Mouse (Mus musculus): ENCODE measurements at regions not wholly inside any gene's neighbourhood (a gene's known extent, or its start where the extent isn't known, plus 50 kb on each side); places are given as distances from the start of the nearest gene placed in this dataset.

DNA sequence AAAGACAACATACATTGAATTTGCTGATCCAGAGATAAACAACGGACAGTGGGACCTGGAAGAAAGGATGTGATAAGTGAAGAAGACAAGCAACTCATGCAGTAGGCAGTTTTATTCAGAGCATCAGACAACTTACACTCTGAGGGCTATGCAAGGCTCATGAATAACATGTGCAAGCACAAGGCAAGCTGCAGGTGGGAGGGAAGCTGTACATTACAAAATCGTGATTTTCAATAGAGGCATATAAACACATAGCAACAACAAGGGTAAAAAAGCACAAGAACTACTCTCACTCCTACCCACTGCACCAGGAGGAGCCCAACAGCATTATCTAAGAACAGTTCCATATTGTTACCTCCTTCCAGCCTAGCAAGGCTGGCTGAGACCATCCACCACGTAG, 390.5 kb downstream of the Tecrl start:
- Histone ChIP-seq H3K27me3 (ENCODE audit: insufficient read depth, low read length) (no peaks in the 10 kb centered on the region), H3K4me3 (replicated peaks; ENCODE audit: low read length) (no peak overlapping the region), H3K4me1 (replicated peaks; ENCODE audit: low read depth, low read length) (no peaks in the 10 kb centered on the region), H3K36me3 (ENCODE audit: insufficient read depth, low read length) (no peaks in the 10 kb centered on the region), H3K9me3 (ENCODE audit: low read length) (no peaks in the 10 kb centered on the region)
- TF ChIP-seq POU5F1 (IDR thresholded peaks at IDR 0.05; ENCODE audit: borderline replicate concordance, low read length) (no peak), NANOG (IDR thresholded peaks at IDR 0.05; ENCODE audit: borderline replicate concordance, low read length) (no peak), CTCF (conservative IDR thresholded peaks at IDR 0.05; ENCODE audit: low read length) (no peak)

- Histone ChIP-seq H3K27me3 (ENCODE audit: insufficient read depth, low read length) (no peaks in the 10 kb centered on the region), H3K36me3 (ENCODE audit: insufficient read depth, low read length) (no peaks in the 10 kb centered on the region), H3K4me3 (replicated peaks; ENCODE audit: low read length) (no peak overlapping the region), H3K4me1 (replicated peaks; ENCODE audit: low read depth, low read length) (no peaks in the 10 kb centered on the region), H3K9me3 (ENCODE audit: low read length) (no peaks in the 10 kb centered on the region)
- TF ChIP-seq CTCF (conservative IDR thresholded peaks at IDR 0.05; ENCODE audit: low read length) (no peak), POU5F1 (IDR thresholded peaks at IDR 0.05; ENCODE audit: borderline replicate concordance, low read length) (no peak), NANOG (IDR thresholded peaks at IDR 0.05; ENCODE audit: borderline replicate concordance, low read length) (no peak)
Measured at GRCm38 (mm10) chr5:82956012-82956411, 399.0 kb downstream of the Tecrl start.

DNA sequence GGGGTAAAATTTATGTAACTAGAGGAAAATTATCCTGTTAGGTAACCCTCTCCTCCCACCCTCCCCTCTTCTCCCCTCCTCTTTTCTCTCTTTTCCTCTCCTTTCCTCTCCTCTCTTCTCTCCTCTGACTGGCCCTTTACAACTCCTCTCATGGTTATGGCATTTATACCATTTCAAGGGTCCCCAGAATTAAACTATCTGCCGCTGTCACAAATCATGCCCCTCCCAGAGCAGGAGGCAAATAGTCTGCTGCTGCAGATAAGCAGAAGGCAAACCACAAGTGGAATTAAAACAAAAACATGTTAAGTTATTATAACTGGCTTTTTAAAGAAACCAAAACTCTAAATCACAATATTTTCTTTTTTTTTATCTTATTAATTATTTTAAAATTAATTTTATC, 407.9 kb downstream of the Tecrl start:
- Histone ChIP-seq H3K27me3 (ENCODE audit: insufficient read depth, low read length) (no peaks in the 10 kb centered on the region), H3K9me3 (ENCODE audit: low read length) (no peaks in the 10 kb centered on the region)

GRCm38 (mm10) chr5:82939786-82940185, 415.2 kb downstream of the Tecrl start:
- Histone ChIP-seq H3K4me1 (replicated peaks; ENCODE audit: low read depth, low read length) (no peaks in the 10 kb centered on the region), H3K4me3 (replicated peaks; ENCODE audit: low read length) (no peak overlapping the region), H3K9me3 (ENCODE audit: low read length) (no peaks in the 10 kb centered on the region), H3K27me3 (ENCODE audit: insufficient read depth, low read length) (no peaks in the 10 kb centered on the region), H3K36me3 (ENCODE audit: insufficient read depth, low read length) (no peaks in the 10 kb centered on the region)
- TF ChIP-seq POU5F1 (IDR thresholded peaks at IDR 0.05; ENCODE audit: borderline replicate concordance, low read length) (no peak), CTCF (conservative IDR thresholded peaks at IDR 0.05; ENCODE audit: low read length) (no peak), NANOG (IDR thresholded peaks at IDR 0.05; ENCODE audit: borderline replicate concordance, low read length) (no peak)

More for the DNA sequence above, 407.9 kb downstream of the Tecrl start:
- TF ChIP-seq CTCF (conservative IDR thresholded peaks at IDR 0.05; ENCODE audit: low read length) (no peak), NANOG (IDR thresholded peaks at IDR 0.05; ENCODE audit: borderline replicate concordance, low read length) (no peak), POU5F1 (IDR thresholded peaks at IDR 0.05; ENCODE audit: borderline replicate concordance, low read length) (no peak)
- Histone ChIP-seq H3K4me1 (replicated peaks; ENCODE audit: low read depth, low read length) (no peaks in the 10 kb centered on the region), H3K4me3 (replicated peaks; ENCODE audit: low read length) (no peak overlapping the region), H3K36me3 (ENCODE audit: insufficient read depth, low read length) (no peaks in the 10 kb centered on the region)

- H3K36me3 ChIP-seq (ENCODE audit: insufficient read depth, low read length), result no peaks in the 10 kb centered on the region
- no peaks in the 10 kb centered on the region for H3K4me1 ChIP-seq (replicated peaks; ENCODE audit: low read depth, low read length)
- H3K27me3 ChIP-seq (ENCODE audit: insufficient read depth, low read length), result no peaks in the 10 kb centered on the region
- TF ChIP-seq POU5F1 (IDR thresholded peaks at IDR 0.05; ENCODE audit: borderline replicate concordance, low read length), result no peak
- H3K4me3 ChIP-seq (replicated peaks; ENCODE audit: low read length), result no peak overlapping the region
- H3K9me3 ChIP-seq (ENCODE audit: low read length), result no peaks in the 10 kb centered on the region
Measured at GRCm38 (mm10) chr5:82899347-82899746, 455.6 kb downstream of the Tecrl start.

DNA sequence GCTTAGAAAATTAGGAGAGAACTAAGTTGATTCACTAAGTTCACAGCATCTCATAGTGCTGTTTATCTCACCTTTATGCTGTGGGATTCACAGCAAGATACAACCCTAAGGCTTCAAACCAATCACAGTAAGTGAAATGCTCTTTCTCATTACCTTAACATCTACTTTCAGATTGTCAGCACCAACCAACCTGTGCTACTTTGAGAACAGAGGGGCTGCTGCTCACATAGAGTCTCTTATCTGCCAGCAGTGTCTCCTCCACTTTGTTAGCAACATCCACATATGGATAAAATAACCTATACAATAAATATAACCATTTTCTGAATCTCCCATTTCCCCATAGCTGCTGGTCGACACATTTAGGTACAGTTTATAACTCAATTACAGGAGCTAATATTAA, 456.1 kb downstream of the Tecrl start:
- TF ChIP-seq CTCF (conservative IDR thresholded peaks at IDR 0.05; ENCODE audit: low read length), result no peak
- TF ChIP-seq POU5F1 (IDR thresholded peaks at IDR 0.05; ENCODE audit: borderline replicate concordance, low read length), result no peak
- TF ChIP-seq NANOG (IDR thresholded peaks at IDR 0.05; ENCODE audit: borderline replicate concordance, low read length), result no peak
- H3K4me1 ChIP-seq (replicated peaks; ENCODE audit: low read depth, low read length), result no peaks in the 10 kb centered on the region
- no peaks in the 10 kb centered on the region for H3K36me3 ChIP-seq (ENCODE audit: insufficient read depth, low read length)
- H3K9me3 ChIP-seq (ENCODE audit: low read length), result no peaks in the 10 kb centered on the region
- no peaks in the 10 kb centered on the region for H3K27me3 ChIP-seq (ENCODE audit: insufficient read depth, low read length)
- no peak overlapping the region for H3K4me3 ChIP-seq (replicated peaks; ENCODE audit: low read length)

DNA sequence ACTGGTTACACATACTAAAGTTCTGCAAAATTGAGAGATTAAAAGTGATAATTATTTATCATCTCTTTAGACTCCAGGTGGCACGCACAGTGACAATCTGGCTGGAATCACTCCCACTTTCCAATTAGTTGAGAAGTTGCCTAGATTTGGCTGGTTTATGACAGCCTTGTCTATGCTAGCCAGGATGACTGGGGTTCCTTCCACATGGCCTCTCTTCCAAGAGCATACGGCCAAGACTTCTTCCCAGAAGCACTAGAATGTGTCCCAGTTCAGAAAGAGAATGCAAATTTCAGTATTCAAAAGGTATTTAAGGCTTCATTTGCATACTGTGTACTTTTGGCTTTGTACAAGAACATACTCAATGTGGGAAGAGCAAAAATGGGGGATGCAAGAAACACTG, 456.6 kb downstream of the Tecrl start:
- Histone ChIP-seq H3K4me1 (replicated peaks; ENCODE audit: low read depth, low read length) (no peaks in the 10 kb centered on the region), H3K36me3 (ENCODE audit: insufficient read depth, low read length) (no peaks in the 10 kb centered on the region), H3K4me3 (replicated peaks; ENCODE audit: low read length) (no peak overlapping the region), H3K9me3 (ENCODE audit: low read length) (no peaks in the 10 kb centered on the region), H3K27me3 (ENCODE audit: insufficient read depth, low read length) (no peaks in the 10 kb centered on the region)
- TF ChIP-seq CTCF (conservative IDR thresholded peaks at IDR 0.05; ENCODE audit: low read length), result no peak
- TF ChIP-seq POU5F1 (IDR thresholded peaks at IDR 0.05; ENCODE audit: borderline replicate concordance, low read length), result no peak
- TF ChIP-seq NANOG (IDR thresholded peaks at IDR 0.05; ENCODE audit: borderline replicate concordance, low read length), result no peak

DNA sequence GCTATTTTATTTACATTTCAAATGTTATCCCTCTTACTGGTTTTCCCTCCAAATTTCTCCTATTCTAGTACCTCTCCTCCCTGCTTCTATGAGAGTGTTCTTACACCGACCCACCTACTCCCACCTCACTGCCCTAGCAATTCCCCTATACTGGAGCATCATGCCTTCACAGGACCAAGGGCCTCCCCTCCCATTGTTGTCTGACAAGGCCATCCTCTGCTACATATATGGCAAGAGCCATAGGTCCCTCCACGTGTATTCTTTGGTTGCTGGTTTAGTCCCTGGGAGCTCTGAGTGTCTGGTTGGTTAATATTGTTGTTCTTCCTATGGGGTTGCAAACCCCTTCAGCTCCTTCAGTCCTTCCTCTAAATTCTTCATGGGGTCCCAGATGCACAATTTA, 485.7 kb downstream of the Tecrl start:
- Histone ChIP-seq H3K4me1 (replicated peaks; ENCODE audit: low read depth, low read length) (no peaks in the 10 kb centered on the region), H3K27me3 (ENCODE audit: insufficient read depth, low read length) (no peaks in the 10 kb centered on the region), H3K36me3 (ENCODE audit: insufficient read depth, low read length) (no peaks in the 10 kb centered on the region), H3K9me3 (ENCODE audit: low read length) (peaks cover 24% of the 10 kb centered on the region), H3K4me3 (replicated peaks; ENCODE audit: low read length) (no peak overlapping the region)
- TF ChIP-seq NANOG (IDR thresholded peaks at IDR 0.05; ENCODE audit: borderline replicate concordance, low read length), result no peak
- no peak for TF ChIP-seq CTCF (conservative IDR thresholded peaks at IDR 0.05; ENCODE audit: low read length)
- TF ChIP-seq POU5F1 (IDR thresholded peaks at IDR 0.05; ENCODE audit: borderline replicate concordance, low read length), result no peak

DNA sequence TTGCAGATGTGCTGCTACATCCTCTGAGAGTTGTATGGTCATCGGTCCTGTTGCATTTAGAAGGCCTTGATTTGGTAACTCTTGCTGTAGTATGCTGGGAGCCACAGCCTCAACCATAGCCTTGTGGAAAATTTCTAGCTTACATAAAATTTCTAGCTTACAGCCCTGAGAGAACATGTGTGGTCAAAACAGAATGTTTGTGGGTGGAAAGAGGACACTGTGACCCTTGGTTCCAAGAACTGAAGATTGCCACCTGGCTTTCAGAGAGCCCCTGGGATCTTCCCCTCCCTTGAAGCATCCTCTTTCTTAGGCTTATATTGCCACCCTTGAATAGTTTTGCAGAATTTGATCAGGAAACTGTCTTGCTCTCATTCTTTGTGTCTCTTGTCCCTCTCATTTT, 490.6 kb downstream of the Tecrl start:
- H3K4me1 ChIP-seq (replicated peaks; ENCODE audit: low read depth, low read length), result no peaks in the 10 kb centered on the region
- no peaks in the 10 kb centered on the region for H3K36me3 ChIP-seq (ENCODE audit: insufficient read depth, low read length)
- TF ChIP-seq CTCF (conservative IDR thresholded peaks at IDR 0.05; ENCODE audit: low read length) (no peak), POU5F1 (IDR thresholded peaks at IDR 0.05; ENCODE audit: borderline replicate concordance, low read length) (no peak)
- no peaks in the 10 kb centered on the region for H3K27me3 ChIP-seq (ENCODE audit: insufficient read depth, low read length)
- H3K9me3 ChIP-seq (ENCODE audit: low read length), result peaks cover 2% of the 10 kb centered on the region; the same call in 1 of the 2 replicates
- no peak overlapping the region for H3K4me3 ChIP-seq (replicated peaks; ENCODE audit: low read length)
